Mouse (Mus musculus) hindbrain, embryonic 15.5 days (tissue): ENCODE measurements around the gene Olfr92. TPM values are rescaled to one million over a fixed set of nuclear protein-coding genes. Genes with fewer than 3 reads are reported as not detected.
A peak's percentile ranks its signal among the peaks of the same experiment; 100 is the strongest.
"Not testable (repeated sequence)": the region's sequence is repeated elsewhere in the genome, so short reads cannot be mapped to it uniquely, and the experiment has no call there.

Source experiments
- ATAC-seq: fragments of 200-750 bp; cut with Nextera tagmentation; 2 replicates; pipeline ENCODE4 v1.8.0; 2017; ENCODE audit warnings: low read depth, moderate number of reproducible peaks, moderate TSS enrichment; ENCODE audit not compliant: low FRiP score
- H3K27ac ChIP-seq: fragments of 300-500 bp; sonication (generic); replicated peaks from 2 replicates; pipeline ENCODE4 v1.5.1; 2015; ENCODE audit warnings: mild to moderate bottlenecking, inconsistent platforms
- H3K27me3 ChIP-seq: fragments of 300-500 bp; sonication (generic); 2 replicates; pipeline ENCODE4 v1.6.1; 2015; ENCODE audit warnings: control low read depth, inconsistent platforms
- H3K36me3 ChIP-seq: fragments of 300-500 bp; sonication (generic); 2 replicates; pipeline ENCODE4 v1.6.1; 2015; ENCODE audit warnings: control low read depth, inconsistent platforms
- H3K4me1 ChIP-seq: fragments of 300-500 bp; sonication (generic); replicated peaks from 2 replicates; pipeline ENCODE4 v1.6.1; 2015; ENCODE audit warnings: control low read depth, inconsistent platforms
- H3K4me2 ChIP-seq: fragments of 300-500 bp; sonication (generic); 2 replicates; pipeline ENCODE4 v1.6.1; 2015; ENCODE audit warnings: moderate library complexity, mild to moderate bottlenecking, inconsistent platforms
- H3K4me3 ChIP-seq: fragments of 300-500 bp; sonication (generic); 2 replicates; pipeline ENCODE4 v1.5.1; 2015; ENCODE audit warnings: mild to moderate bottlenecking, inconsistent platforms
- H3K9ac ChIP-seq: fragments of 300-500 bp; sonication (generic); 2 replicates; pipeline ENCODE4 v1.6.1; 2015; ENCODE audit warnings: inconsistent platforms
- H3K9me3 ChIP-seq: fragments of 300-500 bp; sonication (generic); 2 replicates; pipeline ENCODE4 v1.6.1; 2016; ENCODE audit warnings: control low read depth, inconsistent platforms
- WGBS: fragments of 180-500 bp; shearing (Covaris S2); methylation state at CpG from one replicate; pipeline ENCODE4 v1.1.7; 2015; 5-methylcytosine and 5-hydroxymethylcytosine counted together
- polyA plus RNA-seq: library from polyadenylated mRNA; unstranded; fragments of >200 nt; fragmentation: Nextera tagmentation; extraction: Ambion mirVana; gene quantifications from 2 replicates; pipeline ENCODE4 v1.2.1, GENCODE M21; 2015

Olfr92 gene
- not detected in 2 replicates for polyA plus RNA-seq

GRCm38 (mm10) chr17:37119988-37120387, at the start of gene Olfr92:
Gene Olfr92 (minus strand): TSS chr17:37120088.
- no peak for ATAC-seq
- Histone ChIP-seq H3K27ac (no peak within 1 kb of the TSS), H3K4me1 (no peaks in the 10 kb centered on the region), H3K9ac (no peak within 1 kb of the TSS), H3K9me3 (no peaks in the 10 kb centered on the region), H3K4me3 (no peak within 1 kb of the TSS), H3K4me2 (no peak within 1 kb of the TSS), H3K36me3 (no peaks in the 10 kb centered on the region), H3K27me3 (no peaks in the 10 kb centered on the region)
- WGBS, result 86% methylated on average over 2 of the region's 2 CpGs

- Histone ChIP-seq H3K9me3 (no peaks in the 10 kb centered on the region), H3K27ac (no peak within 1 kb of the TSS), H3K36me3 (no peaks in the 10 kb centered on the region), H3K4me2 (no peak within 1 kb of the TSS), H3K4me3 (no peak within 1 kb of the TSS), H3K4me1 (no peaks in the 10 kb centered on the region), H3K27me3 (no peaks in the 10 kb centered on the region), H3K9ac (no peak within 1 kb of the TSS)
- ATAC-seq, result no peak
Observed at GRCm38 (mm10) chr17:37161394-37161793, 41.5 kb upstream of the Olfr92 start, which contains the start of gene Olfr93. Gene Olfr93 (minus strand): TSS chr17:37161494.

GRCm38 (mm10) chr17:37131366-37131765, 11.5 kb upstream of the Olfr92 start:
- H3K9me3 ChIP-seq, H3K36me3 ChIP-seq, H3K27me3 ChIP-seq, H3K4me1 ChIP-seq, H3K4me2 ChIP-seq, ATAC-seq, H3K4me3 ChIP-seq, H3K9ac ChIP-seq, H3K27ac ChIP-seq: not testable (repeated sequence)
- 70% methylated on average over 4 of the region's 4 CpGs for WGBS

GRCm38 (mm10) chr17:37098178-37098577, 21.7 kb downstream of the Olfr92 start, which contains the start of gene Olfr91:
Gene Olfr91 (minus strand): TSS chr17:37098278.
- Histone ChIP-seq H3K27me3 (no peaks in the 10 kb centered on the region), H3K9ac (no peak within 1 kb of the TSS), H3K4me1 (no peaks in the 10 kb centered on the region), H3K4me2 (no peak within 1 kb of the TSS), H3K36me3 (no peaks in the 10 kb centered on the region), H3K4me3 (no peak within 1 kb of the TSS), H3K27ac (no peak within 1 kb of the TSS), H3K9me3 (no peaks in the 10 kb centered on the region)
- 93% methylated on average over 1 of the region's 1 CpGs for WGBS
- no peak for ATAC-seq

- no peaks in the 10 kb centered on the region for H3K27me3 ChIP-seq
- H3K36me3 ChIP-seq, result no peaks in the 10 kb centered on the region
- ATAC-seq, result no peak
- H3K4me1 ChIP-seq, result no peaks in the 10 kb centered on the region
- 83% methylated on average over 5 of the region's 5 CpGs for WGBS
- no peak overlapping the region for H3K9ac ChIP-seq
- no peaks in the 10 kb centered on the region for H3K9me3 ChIP-seq
- no peak overlapping the region for H3K4me3 ChIP-seq
- no peak overlapping the region for H3K27ac ChIP-seq
- no peak overlapping the region for H3K4me2 ChIP-seq
Observed at GRCm38 (mm10) chr17:37093289-37093688, 26.6 kb downstream of the Olfr92 start.

- no peaks in the 10 kb centered on the region for H3K36me3 ChIP-seq
- ATAC-seq, result no peak
- H3K4me3 ChIP-seq, result no peak overlapping the region
- H3K27ac ChIP-seq, result no peak overlapping the region
- H3K9ac ChIP-seq, result no peak overlapping the region
- 78% methylated on average over 1 of the region's 1 CpGs for WGBS
- no peaks in the 10 kb centered on the region for H3K9me3 ChIP-seq
- no peaks in the 10 kb centered on the region for H3K4me1 ChIP-seq
- no peaks in the 10 kb centered on the region for H3K27me3 ChIP-seq
- H3K4me2 ChIP-seq, result no peak overlapping the region
Observed at GRCm38 (mm10) chr17:37092198-37092597, 27.7 kb downstream of the Olfr92 start.

- Histone ChIP-seq H3K27me3 (no peaks in the 10 kb centered on the region), H3K9ac (no peak within 1 kb of the TSS), H3K4me2 (no peak within 1 kb of the TSS), H3K27ac (no peak within 1 kb of the TSS), H3K36me3 (no peaks in the 10 kb centered on the region), H3K4me1 (no peaks in the 10 kb centered on the region), H3K9me3 (no peaks in the 10 kb centered on the region), H3K4me3 (no peak within 1 kb of the TSS)
- ATAC-seq, result no peak
Observed at GRCm38 (mm10) chr17:37088399-37088798, 31.5 kb downstream of the Olfr92 start, which contains the start of gene Olfr90. Gene Olfr90 (minus strand): TSS chr17:37088499.

- WGBS, result 79% methylated on average over 10 of the region's 10 CpGs
- ATAC-seq, result no peak
- H3K27me3 ChIP-seq, result no peaks in the 10 kb centered on the region
- H3K36me3 ChIP-seq, result no peaks in the 10 kb centered on the region
- no peaks in the 10 kb centered on the region for H3K4me1 ChIP-seq
- H3K4me2 ChIP-seq, result no peak overlapping the region
- H3K27ac ChIP-seq, result no peak overlapping the region
- H3K4me3 ChIP-seq, result no peak overlapping the region
- H3K9me3 ChIP-seq, result no peaks in the 10 kb centered on the region
- no peak overlapping the region for H3K9ac ChIP-seq
Observed at GRCm38 (mm10) chr17:37085545-37085944, 34.3 kb downstream of the Olfr92 start.

GRCm38 (mm10) chr17:37084632-37085031, 35.3 kb downstream of the Olfr92 start:
- WGBS, result 68% methylated on average over 5 of the region's 5 CpGs
- H3K36me3 ChIP-seq, result no peaks in the 10 kb centered on the region
- no peak overlapping the region for H3K4me3 ChIP-seq
- no peak for ATAC-seq
- H3K27me3 ChIP-seq, result no peaks in the 10 kb centered on the region
- H3K9me3 ChIP-seq, result no peaks in the 10 kb centered on the region
- no peak overlapping the region for H3K4me2 ChIP-seq
- H3K4me1 ChIP-seq, result no peaks in the 10 kb centered on the region; the same call in none of the 2 replicates
- no peak overlapping the region for H3K9ac ChIP-seq
- no peak overlapping the region for H3K27ac ChIP-seq

- WGBS, result 3% methylated on average over 8 of the region's 8 CpGs
- peak; percentile 48; the same call in 1 of the 2 replicates for ATAC-seq
- Histone ChIP-seq H3K4me2 (no peak overlapping the region), H3K27ac (no peak overlapping the region), H3K4me1 (peaks cover 11% of the 10 kb centered on the region), H3K36me3 (no peaks in the 10 kb centered on the region), H3K9ac (no peak overlapping the region), H3K27me3 (no peaks in the 10 kb centered on the region), H3K4me3 (no peak overlapping the region), H3K9me3 (no peaks in the 10 kb centered on the region)
Observed at GRCm38 (mm10) chr17:37083327-37083726, 36.6 kb downstream of the Olfr92 start.

GRCm38 (mm10) chr17:37081659-37082058, 38.2 kb downstream of the Olfr92 start:
- WGBS, result 93% methylated on average over 4 of the region's 4 CpGs
- Histone ChIP-seq H3K9ac (no peak overlapping the region), H3K4me1 (peaks cover 11% of the 10 kb centered on the region), H3K4me3 (no peak overlapping the region), H3K9me3 (no peaks in the 10 kb centered on the region), H3K27me3 (no peaks in the 10 kb centered on the region), H3K36me3 (no peaks in the 10 kb centered on the region), H3K27ac (no peak overlapping the region), H3K4me2 (no peak overlapping the region)
- no peak for ATAC-seq

- no peak overlapping the region for H3K4me3 ChIP-seq
- H3K27me3 ChIP-seq, result no peaks in the 10 kb centered on the region
- H3K4me1 ChIP-seq, result peaks cover 11% of the 10 kb centered on the region
- ATAC-seq, result no peak
- peaks cover 15% of the 10 kb centered on the region for H3K36me3 ChIP-seq
- 19% methylated on average over 5 of the region's 5 CpGs for WGBS
- no peak overlapping the region for H3K27ac ChIP-seq
- no peak overlapping the region for H3K4me2 ChIP-seq
- H3K9me3 ChIP-seq, result no peaks in the 10 kb centered on the region
- no peak overlapping the region for H3K9ac ChIP-seq
Observed at GRCm38 (mm10) chr17:37080119-37080518, 39.8 kb downstream of the Olfr92 start.

- no peak overlapping the region for H3K4me3 ChIP-seq
- H3K4me2 ChIP-seq, result 0 out of 2 replicates have a peak overlapping the region, but pooled peaks have one; percentile 1
- WGBS, result 1% methylated on average over 2 of the region's 2 CpGs
- H3K9ac ChIP-seq, result no peak overlapping the region
- H3K27ac ChIP-seq, result 0 out of 2 replicates have a peak overlapping the region, but pooled peaks have one; percentile 20
- H3K27me3 ChIP-seq, result no peaks in the 10 kb centered on the region
- H3K9me3 ChIP-seq, result no peaks in the 10 kb centered on the region
- H3K36me3 ChIP-seq, result peaks cover 26% of the 10 kb centered on the region
- ATAC-seq, result no peak
- H3K4me1 ChIP-seq, result peaks cover 11% of the 10 kb centered on the region
Observed at GRCm38 (mm10) chr17:37078990-37079389, 40.9 kb downstream of the Olfr92 start.
